Mouse (Mus musculus) hindbrain, embryonic 12.5 days (tissue): ENCODE data around the gene Rabgap1l. TPM values are rescaled to one million over a fixed set of nuclear protein-coding genes. Genes with fewer than 3 reads are reported as not detected.

Experiments
- ATAC-seq: fragments of 200-750 bp; cut with Nextera tagmentation; 2 replicates; pipeline ENCODE4 v1.8.0; 2017; ENCODE audit warnings: moderate TSS enrichment; ENCODE audit not compliant: low FRiP score
- H3K27ac ChIP-seq: fragments of 300-500 bp; sonication (generic); 2 replicates; pipeline ENCODE4 v1.5.1; 2016; ENCODE audit warnings: mild to moderate bottlenecking
- H3K27me3 ChIP-seq: fragments of 300-500 bp; sonication (generic); 2 replicates; pipeline ENCODE4 v1.6.1; 2016; ENCODE audit warnings: mild to moderate bottlenecking
- H3K36me3 ChIP-seq: fragments of 300-500 bp; sonication (generic); 2 replicates; pipeline ENCODE4 v1.6.1; 2016; ENCODE audit warnings: mild to moderate bottlenecking
- H3K4me1 ChIP-seq: fragments of 300-500 bp; sonication (generic); 2 replicates; pipeline ENCODE4 v1.6.1; 2016
- H3K4me2 ChIP-seq: fragments of 300-500 bp; sonication (generic); replicated peaks from 2 replicates; pipeline ENCODE4 v1.6.1; 2016; ENCODE audit warnings: mild to moderate bottlenecking
- H3K4me3 ChIP-seq: fragments of 300-500 bp; sonication (generic); 2 replicates; pipeline ENCODE4 v1.5.1; 2016; ENCODE audit warnings: mild to moderate bottlenecking
- H3K9ac ChIP-seq: fragments of 300-500 bp; sonication (generic); 2 replicates; pipeline ENCODE4 v1.6.1; 2016; ENCODE audit warnings: mild to moderate bottlenecking, moderate library complexity
- H3K9me3 ChIP-seq: fragments of 300-500 bp; sonication (generic); replicated peaks from 2 replicates; pipeline ENCODE4 v1.6.1; 2016; ENCODE audit warnings: mild to moderate bottlenecking
- WGBS: fragments of 180-500 bp; shearing (Covaris S2); methylation state at CpG from one replicate; pipeline ENCODE4 v1.1.7; 2016; 5-methylcytosine and 5-hydroxymethylcytosine counted together
- polyA plus RNA-seq: library from polyadenylated mRNA; unstranded; fragments of >200 nt; fragmentation: Nextera tagmentation; extraction: Ambion mirVana; gene quantifications from 2 replicates; pipeline ENCODE4 v1.2.1, GENCODE M21; 2016

Gene Rabgap1l
- polyA plus RNA-seq, 1 experiment from 2014 or later = 20.5 TPM

GRCm38 (mm10) chr1:160329788-160330187 lies 463.2 kb downstream of the Rabgap1l start:
- ATAC-seq = no peak
- H3K36me3 ChIP-seq = no peaks in the 10 kb centered on the region
- no peak overlapping the region for H3K4me2 ChIP-seq
- H3K4me1 ChIP-seq = 0 out of 2 replicates have a peak, but pooled peaks cover 2% of the 10 kb centered on the region
- WGBS = 70% methylated on average over 7 of the region's 7 CpGs
- H3K9ac ChIP-seq = no peak overlapping the region
- H3K27ac ChIP-seq = no peak overlapping the region
- H3K4me3 ChIP-seq = no peak overlapping the region
- no peaks in the 10 kb centered on the region for H3K27me3 ChIP-seq
- no peaks in the 10 kb centered on the region for H3K9me3 ChIP-seq

GRCm38 (mm10) chr1:160327531-160327930 lies 465.5 kb downstream of the Rabgap1l start:
- no peak overlapping the region for H3K4me3 ChIP-seq
- H3K27ac ChIP-seq = no peak overlapping the region
- 76% methylated on average over 1 of the region's 1 CpGs for WGBS
- H3K9ac ChIP-seq = no peak overlapping the region
- H3K36me3 ChIP-seq = no peaks in the 10 kb centered on the region
- H3K4me2 ChIP-seq = no peak overlapping the region
- no peaks in the 10 kb centered on the region for H3K27me3 ChIP-seq
- ATAC-seq = no peak
- no peaks in the 10 kb centered on the region for H3K9me3 ChIP-seq
- 0 out of 2 replicates have a peak, but pooled peaks cover 2% of the 10 kb centered on the region for H3K4me1 ChIP-seq

GRCm38 (mm10) chr1:160325542-160325941 lies 467.5 kb downstream of the Rabgap1l start:
- Histone ChIP-seq H3K9ac (no peak overlapping the region), H3K4me3 (no peak overlapping the region)
- ATAC-seq = no peak

GRCm38 (mm10) chr1:160320690-160321089 lies 472.3 kb downstream of the Rabgap1l start:
- Histone ChIP-seq H3K27ac (no peak overlapping the region), H3K9me3 (no peaks in the 10 kb centered on the region), H3K4me3 (no peak overlapping the region), H3K27me3 (no peaks in the 10 kb centered on the region), H3K36me3 (no peaks in the 10 kb centered on the region), H3K4me1 (0 out of 2 replicates have a peak, but pooled peaks cover 1% of the 10 kb centered on the region), H3K4me2 (no peak overlapping the region), H3K9ac (no peak overlapping the region)
- 67% methylated on average over 1 of the region's 1 CpGs for WGBS
- ATAC-seq = no peak

More at GRCm38 (mm10) chr1:160325542-160325941, 467.5 kb downstream of the Rabgap1l start:
- Histone ChIP-seq H3K4me2 (no peak overlapping the region), H3K27me3 (no peaks in the 10 kb centered on the region), H3K36me3 (no peaks in the 10 kb centered on the region), H3K9me3 (no peaks in the 10 kb centered on the region), H3K4me1 (0 out of 2 replicates have a peak, but pooled peaks cover 2% of the 10 kb centered on the region), H3K27ac (no peak overlapping the region)
- 57% methylated on average over 5 of the region's 5 CpGs for WGBS

- Histone ChIP-seq H3K36me3 (no peaks in the 10 kb centered on the region), H3K4me2 (no peak overlapping the region), H3K4me1 (no peaks in the 10 kb centered on the region), H3K9ac (no peak overlapping the region), H3K27me3 (no peaks in the 10 kb centered on the region), H3K27ac (no peak overlapping the region), H3K4me3 (no peak overlapping the region), H3K9me3 (no peaks in the 10 kb centered on the region)
- 79% methylated on average over 8 of the region's 8 CpGs for WGBS
- no peak for ATAC-seq
Observed at GRCm38 (mm10) chr1:160318057-160318725, 474.8 kb downstream of the Rabgap1l start.

- Histone ChIP-seq H3K9me3 (no peaks in the 10 kb centered on the region), H3K36me3 (no peaks in the 10 kb centered on the region), H3K4me3 (no peak overlapping the region), H3K4me1 (no peaks in the 10 kb centered on the region), H3K9ac (no peak overlapping the region), H3K27me3 (no peaks in the 10 kb centered on the region), H3K27ac (no peak overlapping the region), H3K4me2 (no peak overlapping the region)
- WGBS = 94% methylated on average over 2 of the region's 2 CpGs
- ATAC-seq = no peak
Observed at GRCm38 (mm10) chr1:160316239-160316638, 476.8 kb downstream of the Rabgap1l start.

- no peak overlapping the region for H3K27ac ChIP-seq
- H3K9me3 ChIP-seq = no peaks in the 10 kb centered on the region
- ATAC-seq = no peak
- no peaks in the 10 kb centered on the region for H3K27me3 ChIP-seq
- H3K4me2 ChIP-seq = no peak overlapping the region
- H3K36me3 ChIP-seq = no peaks in the 10 kb centered on the region
- 88% methylated on average over 4 of the region's 4 CpGs for WGBS
- no peak overlapping the region for H3K9ac ChIP-seq
- no peaks in the 10 kb centered on the region for H3K4me1 ChIP-seq
- no peak overlapping the region for H3K4me3 ChIP-seq
Observed at GRCm38 (mm10) chr1:160312658-160313057, 480.4 kb downstream of the Rabgap1l start.

- Histone ChIP-seq H3K4me3 (no peak overlapping the region), H3K9me3 (no peaks in the 10 kb centered on the region), H3K27me3 (no peaks in the 10 kb centered on the region), H3K9ac (no peak overlapping the region), H3K4me1 (no peaks in the 10 kb centered on the region), H3K36me3 (no peaks in the 10 kb centered on the region), H3K27ac (no peak overlapping the region), H3K4me2 (no peak overlapping the region)
- ATAC-seq = no peak
- WGBS = 18% methylated on average over 2 of the region's 2 CpGs
Observed at GRCm38 (mm10) chr1:160311861-160312260, 481.1 kb downstream of the Rabgap1l start.

GRCm38 (mm10) chr1:160309951-160310350 lies 483.1 kb downstream of the Rabgap1l start:
- Histone ChIP-seq H3K4me1 (no peaks in the 10 kb centered on the region), H3K9me3 (no peaks in the 10 kb centered on the region), H3K4me2 (no peak overlapping the region), H3K4me3 (no peak overlapping the region), H3K27me3 (no peaks in the 10 kb centered on the region), H3K36me3 (no peaks in the 10 kb centered on the region), H3K9ac (no peak overlapping the region), H3K27ac (no peak overlapping the region)
- WGBS = 46% methylated on average over 5 of the region's 5 CpGs
- no peak for ATAC-seq

GRCm38 (mm10) chr1:160308996-160309395 lies 484.0 kb downstream of the Rabgap1l start:
- Histone ChIP-seq H3K9me3 (no peaks in the 10 kb centered on the region), H3K4me2 (no peak overlapping the region), H3K4me1 (no peaks in the 10 kb centered on the region), H3K9ac (no peak overlapping the region), H3K4me3 (no peak overlapping the region), H3K36me3 (no peaks in the 10 kb centered on the region), H3K27ac (no peak overlapping the region), H3K27me3 (no peaks in the 10 kb centered on the region)
- 27% methylated on average over 7 of the region's 7 CpGs for WGBS
- no peak for ATAC-seq

- no peaks in the 10 kb centered on the region for H3K36me3 ChIP-seq
- no peaks in the 10 kb centered on the region for H3K9me3 ChIP-seq
- no peak for ATAC-seq
- no peak overlapping the region for H3K4me3 ChIP-seq
- no peaks in the 10 kb centered on the region for H3K4me1 ChIP-seq
- H3K4me2 ChIP-seq = no peak overlapping the region
- H3K27ac ChIP-seq = no peak overlapping the region
- no peak overlapping the region for H3K9ac ChIP-seq
- H3K27me3 ChIP-seq = no peaks in the 10 kb centered on the region
- WGBS = 84% methylated on average over 7 of the region's 7 CpGs
Observed at GRCm38 (mm10) chr1:160308498-160308897, 484.5 kb downstream of the Rabgap1l start.

- no peaks in the 10 kb centered on the region for H3K27me3 ChIP-seq
- no peak overlapping the region for H3K27ac ChIP-seq
- H3K36me3 ChIP-seq = no peaks in the 10 kb centered on the region
- no peak for ATAC-seq
- 73% methylated on average over 10 of the region's 10 CpGs for WGBS
- no peak overlapping the region for H3K4me2 ChIP-seq
- no peaks in the 10 kb centered on the region for H3K4me1 ChIP-seq
- H3K9ac ChIP-seq = no peak overlapping the region
- H3K4me3 ChIP-seq = no peak overlapping the region
- no peaks in the 10 kb centered on the region for H3K9me3 ChIP-seq
Observed at GRCm38 (mm10) chr1:160306866-160307616, 486.0 kb downstream of the Rabgap1l start.
